Mouse (Mus musculus) ES-Bruce4 (cell line): ENCODE measurements around the gene Gnl1.

ENCODE experiments used
- CTCF ChIP-seq: IDR thresholded peaks from one replicate; pipeline ENCODE4 v1.8.1; 2011; ENCODE audit warnings: low read depth, low read length
- EP300 ChIP-seq: IDR thresholded peaks from 2 replicates; pipeline ENCODE4 v1.6.1; 2011; ENCODE audit warnings: low read depth, low read length; ENCODE audit not compliant: insufficient read depth
- POLR2A ChIP-seq: IDR thresholded peaks from one replicate; pipeline ENCODE4 v1.8.1; 2011; ENCODE audit warnings: low read length; ENCODE audit not compliant: insufficient read depth

- no peak for TF ChIP-seq POLR2A
- TF ChIP-seq CTCF, result no peak
- no peak for TF ChIP-seq EP300
Measured at GRCm38 (mm10) chr17:36017046-36017445, 37.4 kb downstream of the Gnl1 start.
